Mouse (Mus musculus): ENCODE results near the gene Rnf149. TPM values are rescaled to one million over a fixed set of nuclear protein-coding genes. Genes with fewer than 3 reads are reported as not detected.
A peak's percentile ranks its signal among the peaks of the same experiment; 100 is the strongest.

Gene Rnf149
- polyA plus RNA-seq, 1 experiment from 2014 or later, result 26.4 TPM

- no peaks in the 10 kb centered on the region for H3K9me3 ChIP-seq (replicated peaks; ENCODE audit: low read length)
- DNase-seq (ENCODE audit: low spot score) (no peak), ATAC-seq (replicated peaks; ENCODE audit: low FRiP score, low read depth) (no peak)
- no peak overlapping the region for H3K27ac ChIP-seq
- no peaks in the 10 kb centered on the region for H3K36me3 ChIP-seq (ENCODE audit: insufficient read depth, low read length)
- H3K9ac ChIP-seq (ENCODE audit: low read depth, low read length), result no peak overlapping the region
- 79% methylated on average over 6 of the region's 6 CpGs for WGBS
- H3K4me2 ChIP-seq (ENCODE audit: low read length), result no peak overlapping the region
- H3K27me3 ChIP-seq (ENCODE audit: insufficient read depth, low read length), result no peaks in the 10 kb centered on the region
- TF ChIP-seq CTCF (IDR thresholded peaks at IDR 0.05; ENCODE audit: low read depth), result no peak
- peaks cover 7% of the 10 kb centered on the region; the same call in 1 of the 2 replicates for H3K4me1 ChIP-seq (replicated peaks; ENCODE audit: insufficient read depth, low read length)
- no peak overlapping the region for H3K4me3 ChIP-seq (replicated peaks; ENCODE audit: low read depth, low read length)
Observed at GRCm38 (mm10) chr1:39579139-39579538, 1.9 kb upstream of the Rnf149 start.

DNA sequence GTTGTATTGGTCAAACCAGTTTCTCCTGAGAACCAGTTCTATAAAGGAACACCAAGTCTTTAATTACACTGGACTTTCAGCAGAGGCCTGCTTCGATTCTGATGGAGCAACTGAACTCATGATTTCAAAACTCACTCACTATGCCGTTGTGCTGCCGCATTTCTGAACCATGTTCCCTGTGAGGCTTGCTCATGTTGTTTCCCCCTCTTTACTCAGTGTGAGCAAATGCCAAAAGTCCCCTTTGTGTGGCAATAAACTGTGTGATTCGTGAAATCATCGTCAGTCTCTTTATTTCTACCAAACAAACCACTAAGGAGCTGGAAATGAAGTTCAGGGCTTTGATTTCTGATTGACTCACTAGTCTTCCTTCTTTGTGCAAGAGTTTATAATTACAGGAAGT lies 1.2 kb upstream of the Rnf149 start:
- Histone ChIP-seq H3K4me3 (replicated peaks; ENCODE audit: low read depth, low read length) (no peak overlapping the region), H3K27me3 (ENCODE audit: insufficient read depth, low read length) (no peaks in the 10 kb centered on the region), H3K36me3 (ENCODE audit: insufficient read depth, low read length) (no peaks in the 10 kb centered on the region), H3K4me2 (ENCODE audit: low read length) (no peak overlapping the region), H3K27ac (no peak overlapping the region), H3K4me1 (replicated peaks; ENCODE audit: insufficient read depth, low read length) (peaks cover 7% of the 10 kb centered on the region; the same call in 1 of the 2 replicates), H3K9me3 (replicated peaks; ENCODE audit: low read length) (no peaks in the 10 kb centered on the region), H3K9ac (ENCODE audit: low read depth, low read length) (no peak overlapping the region)
- no peak for DNase-seq (ENCODE audit: low spot score)
- 87% methylated on average over 5 of the region's 5 CpGs for WGBS
- TF ChIP-seq CTCF (IDR thresholded peaks at IDR 0.05; ENCODE audit: low read depth), result no peak
- ATAC-seq (replicated peaks; ENCODE audit: low FRiP score, low read depth), result no peak

- H3K9ac ChIP-seq (ENCODE audit: low read depth, low read length), result peak overlapping the region; percentile 96
- under 1% methylated on average over 86 of the region's 88 CpGs for WGBS
- DNase-seq (ENCODE audit: low spot score) (peak; percentile 63), ATAC-seq (replicated peaks; ENCODE audit: low FRiP score, low read depth) (peak; percentile 72)
- H3K4me1 ChIP-seq (replicated peaks; ENCODE audit: insufficient read depth, low read length), result peaks cover 9% of the 10 kb centered on the region; the same call in 1 of the 2 replicates
- no peaks in the 10 kb centered on the region for H3K9me3 ChIP-seq (replicated peaks; ENCODE audit: low read length)
- peak overlapping the region; percentile 94 for H3K4me2 ChIP-seq (ENCODE audit: low read length)
- no peaks in the 10 kb centered on the region for H3K27me3 ChIP-seq (ENCODE audit: insufficient read depth, low read length)
- H3K4me3 ChIP-seq (replicated peaks; ENCODE audit: low read depth, low read length), result peak overlapping the region; percentile 95
- peak overlapping the region; percentile 99 for H3K27ac ChIP-seq
- H3K36me3 ChIP-seq (ENCODE audit: insufficient read depth, low read length), result no peaks in the 10 kb centered on the region
- no peak for TF ChIP-seq CTCF (IDR thresholded peaks at IDR 0.05; ENCODE audit: low read depth)
Observed at GRCm38 (mm10) chr1:39576431-39577243, 568 bp downstream of the Rnf149 start.

DNA sequence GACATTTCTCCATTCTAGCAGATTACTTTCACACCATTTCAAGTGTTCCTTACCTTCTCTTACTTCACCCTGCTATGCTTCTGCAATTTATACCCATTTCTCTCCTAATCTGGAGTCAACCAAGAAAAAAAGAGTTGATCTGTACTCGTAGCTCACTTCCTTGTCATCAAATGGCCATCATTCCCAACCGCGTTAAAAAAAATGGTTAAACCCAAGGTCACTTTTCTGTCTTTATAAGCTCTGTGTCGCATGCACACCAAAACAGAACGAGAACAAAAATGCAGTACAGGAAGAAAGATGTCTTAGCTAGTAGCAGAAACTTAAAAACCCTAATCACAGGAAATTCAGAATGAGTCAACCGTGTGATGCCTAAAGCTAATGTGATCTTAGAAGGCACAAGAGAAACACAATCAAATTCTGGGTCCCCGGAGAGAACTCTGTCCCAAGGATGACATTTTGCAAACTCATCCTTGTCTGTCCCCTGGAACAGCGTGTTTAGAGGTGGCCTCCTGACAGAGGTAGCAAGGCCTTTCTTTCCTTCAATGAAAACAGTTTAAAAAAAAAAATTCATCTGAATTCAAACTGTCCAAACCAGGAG lies 1.3 kb downstream of the Rnf149 start:
- H3K4me2 ChIP-seq (ENCODE audit: low read length), result peak overlapping the region; percentile 94
- H3K9ac ChIP-seq (ENCODE audit: low read depth, low read length), result peak overlapping the region; percentile 96
- no peaks in the 10 kb centered on the region for H3K36me3 ChIP-seq (ENCODE audit: insufficient read depth, low read length)
- ATAC-seq (replicated peaks; ENCODE audit: low FRiP score, low read depth) (no peak), DNase-seq (ENCODE audit: low spot score) (peak; percentile 18)
- TF ChIP-seq CTCF (IDR thresholded peaks at IDR 0.05; ENCODE audit: low read depth), result no peak
- H3K27ac ChIP-seq, result peak overlapping the region; percentile 99
- H3K27me3 ChIP-seq (ENCODE audit: insufficient read depth, low read length), result no peaks in the 10 kb centered on the region
- H3K9me3 ChIP-seq (replicated peaks; ENCODE audit: low read length), result no peaks in the 10 kb centered on the region
- H3K4me1 ChIP-seq (replicated peaks; ENCODE audit: insufficient read depth, low read length), result peaks cover 15% of the 10 kb centered on the region
- peak overlapping the region; percentile 95 for H3K4me3 ChIP-seq (replicated peaks; ENCODE audit: low read depth, low read length)
- 8% methylated on average over 8 of the region's 8 CpGs for WGBS

GRCm38 (mm10) chr1:39573890-39574289 lies 3.3 kb downstream of the Rnf149 start:
- Histone ChIP-seq H3K9ac (ENCODE audit: low read depth, low read length) (no peak overlapping the region), H3K4me2 (ENCODE audit: low read length) (0 out of 2 replicates have a peak overlapping the region, but pooled peaks have one; percentile 15), H3K9me3 (replicated peaks; ENCODE audit: low read length) (no peaks in the 10 kb centered on the region), H3K36me3 (ENCODE audit: insufficient read depth, low read length) (0 out of 2 replicates have a peak, but pooled peaks cover 2% of the 10 kb centered on the region), H3K27me3 (ENCODE audit: insufficient read depth, low read length) (no peaks in the 10 kb centered on the region), H3K27ac (no peak overlapping the region), H3K4me1 (replicated peaks; ENCODE audit: insufficient read depth, low read length) (peaks cover 15% of the 10 kb centered on the region), H3K4me3 (replicated peaks; ENCODE audit: low read depth, low read length) (no peak overlapping the region)
- ATAC-seq (replicated peaks; ENCODE audit: low FRiP score, low read depth), result no peak
- TF ChIP-seq CTCF (IDR thresholded peaks at IDR 0.05; ENCODE audit: low read depth), result no peak
- 67% methylated on average over 7 of the region's 7 CpGs for WGBS
- DNase-seq (ENCODE audit: low spot score), result no peak

DNA sequence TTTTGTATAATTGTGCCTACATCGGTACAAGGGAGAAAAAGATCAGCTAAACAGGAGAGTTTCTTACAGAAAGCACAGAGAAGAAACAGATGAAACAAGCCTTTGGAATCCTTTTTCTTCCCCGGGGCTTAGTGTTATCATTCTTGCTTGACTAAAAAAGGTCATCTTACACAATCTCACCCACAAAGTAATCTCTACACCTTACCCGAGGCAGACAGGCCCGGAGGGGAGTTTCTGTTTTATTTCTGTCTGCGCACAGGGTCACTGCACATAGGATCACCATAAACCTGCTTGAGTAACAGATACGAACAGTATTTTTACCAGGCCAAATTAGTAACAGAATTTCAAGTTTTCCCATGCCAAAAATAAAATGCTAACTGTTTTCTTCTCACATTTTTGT lies 5.6 kb downstream of the Rnf149 start:
- TF ChIP-seq CTCF (IDR thresholded peaks at IDR 0.05; ENCODE audit: low read depth), result no peak
- Histone ChIP-seq H3K27me3 (ENCODE audit: insufficient read depth, low read length) (no peaks in the 10 kb centered on the region), H3K4me3 (replicated peaks; ENCODE audit: low read depth, low read length) (no peak overlapping the region), H3K36me3 (ENCODE audit: insufficient read depth, low read length) (0 out of 2 replicates have a peak, but pooled peaks cover 2% of the 10 kb centered on the region), H3K4me1 (replicated peaks; ENCODE audit: insufficient read depth, low read length) (peaks cover 11% of the 10 kb centered on the region; the same call in 1 of the 2 replicates), H3K27ac (no peak overlapping the region), H3K9me3 (replicated peaks; ENCODE audit: low read length) (no peaks in the 10 kb centered on the region), H3K9ac (ENCODE audit: low read depth, low read length) (no peak overlapping the region), H3K4me2 (ENCODE audit: low read length) (no peak overlapping the region)
- no peak for ATAC-seq (replicated peaks; ENCODE audit: low FRiP score, low read depth)
- no peak for DNase-seq (ENCODE audit: low spot score)
- WGBS, result 31% methylated on average over 6 of the region's 6 CpGs

All from kidney, postnatal 0 days (tissue).